Mouse (Mus musculus): ENCODE measurements around the gene Chrnb4.

The Chrnb4 gene

DNA sequence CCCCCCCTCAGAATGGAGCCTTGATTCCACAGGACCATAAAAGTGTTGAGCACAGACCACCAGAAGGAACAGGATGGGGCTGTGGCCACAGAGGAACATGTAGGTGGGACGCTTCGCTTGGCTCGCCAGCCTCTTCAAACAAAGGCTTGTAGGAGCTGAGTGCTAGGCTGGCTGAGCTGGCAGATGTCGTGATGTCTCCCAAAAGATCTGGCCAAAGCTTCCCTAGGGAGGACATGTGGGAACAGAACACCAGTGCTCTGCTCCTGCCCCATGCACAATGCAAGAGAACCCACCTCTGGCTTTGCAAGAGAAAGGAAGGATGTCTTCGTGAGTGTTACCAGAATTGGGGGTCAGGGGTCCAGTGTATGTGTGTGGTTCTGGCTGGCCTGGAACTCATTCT lies 25.3 kb downstream of the Chrnb4 start:
- 91% methylated on average over 5 of the region's 5 CpGs for WGBS

DNA sequence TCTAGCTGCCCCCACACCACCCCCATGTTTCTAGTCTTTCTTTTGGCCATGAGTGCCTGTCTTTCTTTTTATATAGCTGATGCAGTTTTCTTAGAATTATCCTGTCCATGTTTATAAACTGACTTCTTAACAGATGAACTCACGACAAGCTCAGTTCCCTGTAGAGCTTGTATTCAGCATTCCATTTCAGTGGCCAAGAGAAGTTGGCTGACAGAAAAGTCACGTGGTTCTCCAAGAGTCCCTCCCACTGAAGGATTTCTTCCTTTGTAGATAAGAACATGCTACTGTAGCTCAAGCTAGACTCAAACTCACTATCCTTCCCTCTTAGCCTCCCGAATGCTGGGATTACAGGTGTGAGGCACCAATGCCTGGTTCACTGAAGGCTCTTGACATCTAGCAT lies 31.7 kb downstream of the Chrnb4 start:
- 44% methylated on average over 3 of the region's 3 CpGs for WGBS

DNA sequence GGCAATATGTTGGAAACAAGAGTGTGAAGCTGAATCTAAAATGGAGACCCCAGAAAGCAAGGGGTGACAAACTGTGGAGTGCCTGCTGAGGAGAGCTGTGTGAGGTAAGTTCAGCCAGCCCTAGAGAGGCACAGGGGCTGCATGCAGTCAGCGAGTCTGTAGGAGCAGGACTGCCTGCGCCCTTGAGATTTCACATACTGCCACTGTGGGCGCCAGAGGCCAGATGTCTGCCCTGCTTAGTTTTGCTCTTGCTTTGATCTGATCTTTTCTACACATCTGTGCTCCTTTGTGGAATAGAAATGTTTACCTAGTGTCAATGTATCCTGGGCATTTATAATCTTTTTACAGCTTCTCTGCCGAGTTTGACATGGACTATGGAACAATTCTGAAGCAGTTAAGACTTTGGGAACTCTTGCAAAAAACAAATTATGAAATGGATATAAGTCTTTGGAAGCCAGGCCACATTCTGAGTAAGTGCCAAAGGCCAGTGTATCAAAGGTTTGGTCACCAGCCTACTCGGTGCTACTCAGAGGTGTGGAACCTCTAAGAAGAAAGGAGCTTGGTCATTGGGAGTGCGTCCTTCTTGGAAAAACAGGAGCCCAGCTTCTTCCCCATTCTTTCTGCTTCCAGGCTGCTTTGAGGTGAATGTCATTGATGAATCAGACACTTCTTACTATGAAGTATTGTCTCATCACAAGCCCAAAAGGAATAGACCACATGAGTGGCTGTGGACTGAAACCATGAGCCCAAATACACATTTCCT lies 37.8 kb downstream of the Chrnb4 start:
- WGBS, result 74% methylated on average over 6 of the region's 6 CpGs

DNA sequence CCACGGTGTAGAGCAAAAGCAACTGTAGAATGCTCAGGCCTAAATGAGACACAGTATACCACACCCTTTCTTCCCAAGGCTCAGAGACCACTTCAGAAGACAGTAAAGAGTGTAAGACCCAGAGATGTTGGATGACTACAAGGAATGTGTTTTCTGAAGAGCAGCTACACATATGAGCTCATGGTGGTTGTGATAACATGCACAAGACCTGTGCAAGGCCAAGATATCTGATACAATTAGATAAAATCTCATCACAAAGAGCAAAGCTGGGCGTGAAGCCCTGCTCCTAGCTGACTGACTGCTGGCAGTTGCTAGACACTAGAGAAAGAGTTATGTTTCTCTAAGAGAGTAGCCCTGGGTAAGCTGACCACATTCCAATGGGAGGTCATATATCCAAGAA lies 38.9 kb downstream of the Chrnb4 start:
- 93% methylated on average over 2 of the region's 2 CpGs for WGBS

DNA sequence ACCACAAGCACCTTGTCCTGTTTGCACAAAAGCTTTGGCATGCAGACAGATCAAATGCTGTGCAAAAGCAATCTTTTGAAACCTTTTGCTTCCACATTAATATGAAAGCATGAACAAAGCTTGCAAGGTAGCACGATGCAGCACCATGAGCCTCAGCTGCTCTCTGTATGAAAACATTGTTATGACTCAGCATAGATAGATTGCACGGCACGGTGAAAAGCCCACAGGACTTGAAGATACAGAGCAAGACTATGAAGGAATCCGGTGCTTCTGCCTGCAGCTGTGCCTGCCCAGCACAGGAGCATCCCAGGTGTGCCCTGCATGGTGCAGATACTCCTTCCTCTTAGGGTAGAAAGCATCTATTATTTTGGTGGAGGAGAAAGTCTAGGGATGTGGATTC lies 45.0 kb downstream of the Chrnb4 start:
- WGBS, result 47% methylated on average over 4 of the region's 4 CpGs

DNA sequence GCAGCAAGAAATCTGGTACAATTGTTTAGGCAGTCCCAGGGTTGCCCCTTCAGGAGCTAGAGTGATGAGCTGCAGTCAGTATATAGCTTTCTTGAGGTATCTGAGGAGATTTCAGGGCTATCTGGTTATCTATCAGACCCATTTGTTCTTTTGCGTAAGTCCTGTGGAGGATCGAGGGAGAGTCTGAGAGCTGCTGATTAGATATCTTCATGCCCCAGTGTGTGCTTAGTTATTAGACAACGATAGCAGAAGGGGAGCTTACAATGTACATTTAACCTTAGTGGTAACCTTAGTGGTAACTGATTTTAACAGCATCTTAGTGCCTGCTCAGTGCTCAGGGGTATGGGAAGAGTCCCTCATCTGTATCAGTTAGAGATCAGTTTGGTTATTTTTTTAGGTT lies 52.9 kb downstream of the Chrnb4 start:
- 91% methylated on average over 3 of the region's 3 CpGs for WGBS

DNA sequence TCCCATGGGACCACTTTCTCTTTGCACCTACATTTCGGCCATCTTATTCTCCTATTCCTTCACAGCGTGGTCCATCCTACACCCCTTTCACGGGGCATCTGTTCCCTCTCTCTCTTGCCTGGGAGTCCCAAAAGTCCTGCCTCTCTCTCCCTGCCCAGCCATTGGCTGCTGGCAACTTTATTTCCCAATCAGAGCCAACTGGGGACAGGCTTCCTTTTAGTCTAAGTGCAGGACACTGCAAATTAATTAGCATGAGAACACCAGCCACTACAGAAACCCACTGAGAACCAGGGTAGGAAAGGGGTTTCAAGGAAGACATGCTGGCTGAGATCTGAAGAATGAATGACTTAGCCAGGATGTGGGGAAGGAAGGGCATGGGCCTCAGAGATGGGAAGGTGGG lies 54.2 kb downstream of the Chrnb4 start:
- 66% methylated on average over 3 of the region's 3 CpGs for WGBS

DNA sequence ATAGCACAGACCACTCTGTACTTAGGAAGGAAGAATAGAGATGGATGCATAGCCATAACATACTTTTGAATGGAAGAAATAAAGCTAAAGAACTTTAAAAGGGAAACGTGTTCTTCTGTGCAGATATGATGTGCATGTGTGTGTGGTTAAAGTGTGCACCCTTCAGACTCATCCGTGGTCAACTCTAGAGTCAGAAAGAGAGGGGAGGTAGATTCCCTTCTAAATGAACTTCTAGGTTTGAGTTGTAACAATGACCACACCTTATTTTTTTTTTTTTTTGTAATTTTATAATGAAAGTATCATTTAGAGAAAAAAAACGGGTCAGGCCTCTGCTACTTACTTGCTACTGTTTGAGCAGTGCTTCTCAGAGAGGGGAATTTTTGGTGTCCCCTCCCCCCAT lies 58.2 kb downstream of the Chrnb4 start:
- WGBS, result 86% methylated on average over 3 of the region's 3 CpGs

DNA sequence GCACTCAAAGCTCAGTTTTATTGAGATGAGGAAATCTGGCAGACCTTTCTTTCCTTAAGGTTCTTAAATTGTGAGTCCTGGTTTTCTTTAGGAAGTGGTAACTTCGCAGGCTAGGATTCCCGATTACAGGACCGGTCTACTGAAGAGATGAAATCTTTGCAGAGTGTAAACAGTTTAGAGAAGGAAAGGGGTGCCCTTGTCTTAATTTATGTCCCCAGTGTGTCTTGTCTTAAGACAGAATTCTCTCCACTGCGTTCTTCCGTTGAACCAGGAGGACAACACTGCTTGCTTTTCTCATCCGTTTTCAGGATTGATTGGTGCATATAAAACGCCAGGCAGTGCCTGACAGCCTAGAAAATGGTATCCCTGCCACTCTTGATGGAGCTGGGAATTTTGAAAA lies 66.2 kb downstream of the Chrnb4 start:
- 36% methylated on average over 7 of the region's 7 CpGs for WGBS

DNA sequence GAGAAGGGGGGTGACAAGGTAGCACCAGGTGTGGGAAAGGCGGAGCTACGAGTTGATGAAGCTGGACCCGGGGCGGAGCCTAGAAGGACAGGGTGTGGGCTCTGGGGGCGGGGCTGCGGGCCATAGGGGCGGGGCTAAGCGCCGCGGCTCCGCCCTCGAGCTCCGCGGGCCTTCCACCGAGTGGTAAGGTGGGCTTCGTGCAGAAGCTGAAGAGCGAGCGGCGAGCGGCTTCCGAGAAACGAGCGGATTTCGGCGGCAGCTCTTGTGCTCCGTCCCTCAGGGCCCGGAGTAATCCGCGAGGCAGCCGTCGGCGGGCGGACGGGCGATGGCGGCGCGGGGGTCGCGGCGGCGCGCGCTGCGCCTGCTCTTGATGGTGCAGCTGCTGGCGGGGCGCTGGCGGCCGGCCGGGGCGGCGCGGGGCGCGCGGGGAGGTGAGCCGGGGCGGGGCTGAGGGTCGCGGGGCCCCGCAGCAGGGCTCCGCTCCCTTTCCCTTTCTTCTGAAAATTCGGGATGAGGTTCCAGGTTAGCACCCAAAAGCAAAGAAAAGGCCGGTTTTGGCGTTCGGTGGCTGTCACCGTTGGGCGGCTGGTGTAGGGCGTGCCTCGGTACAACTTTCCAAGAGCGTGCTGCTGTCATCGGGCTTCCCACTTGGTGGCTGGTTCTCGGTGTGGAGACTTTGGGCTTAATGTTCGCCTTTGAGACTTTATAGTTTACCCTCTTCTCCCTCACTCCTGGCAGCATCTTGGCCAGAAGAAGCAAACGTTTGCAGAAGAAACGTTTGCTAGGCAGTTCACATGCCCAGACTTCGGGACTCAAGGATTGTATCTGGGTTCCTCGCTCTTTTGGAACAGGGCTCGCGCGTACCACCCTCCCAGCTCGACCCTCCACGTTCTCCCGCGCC lies 67.0 kb downstream of the Chrnb4 start:
- 1% methylated on average over 85 of the region's 85 CpGs for WGBS

DNA sequence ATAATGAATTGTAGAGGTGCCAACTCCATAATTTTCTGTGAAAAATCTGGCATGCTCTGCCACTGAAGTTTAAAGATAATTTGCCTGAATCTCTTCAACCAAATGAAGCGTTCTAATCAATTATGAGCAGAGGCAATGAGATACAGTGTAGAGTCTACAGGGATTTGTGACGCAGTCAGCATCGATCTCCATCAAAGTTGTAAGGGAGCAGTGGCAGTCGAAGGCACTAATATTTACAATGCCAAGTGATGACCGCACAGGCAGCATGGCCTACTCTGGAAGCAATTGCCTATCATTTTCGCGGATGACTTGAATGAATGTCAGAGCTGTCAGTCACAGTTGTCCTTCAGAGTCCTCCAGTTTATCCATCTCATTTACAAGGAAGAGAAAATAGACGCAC lies 67.9 kb downstream of the Chrnb4 start, which contains the start of gene Chrna5:
Gene Chrna5, plus strand, starts transcription at position 207 of the 400 bp plus-strand sequence.
- 49% methylated on average over 8 of the region's 8 CpGs for WGBS
